Mouse (Mus musculus) layer of hippocampus, adult 9-10 months (tissue): ENCODE data around the gene Vstm4.

Experiments used
- DNase-seq: peaks from one replicate; pipeline ENCODE4 v3.0.0; 2022; ENCODE audit warnings: low spot score

Gene Vstm4

GRCm38 (mm10) chr14:32947512-32947911 is 91.0 kb downstream of the Vstm4 start:
- peak; percentile 30 for DNase-seq

DNA sequence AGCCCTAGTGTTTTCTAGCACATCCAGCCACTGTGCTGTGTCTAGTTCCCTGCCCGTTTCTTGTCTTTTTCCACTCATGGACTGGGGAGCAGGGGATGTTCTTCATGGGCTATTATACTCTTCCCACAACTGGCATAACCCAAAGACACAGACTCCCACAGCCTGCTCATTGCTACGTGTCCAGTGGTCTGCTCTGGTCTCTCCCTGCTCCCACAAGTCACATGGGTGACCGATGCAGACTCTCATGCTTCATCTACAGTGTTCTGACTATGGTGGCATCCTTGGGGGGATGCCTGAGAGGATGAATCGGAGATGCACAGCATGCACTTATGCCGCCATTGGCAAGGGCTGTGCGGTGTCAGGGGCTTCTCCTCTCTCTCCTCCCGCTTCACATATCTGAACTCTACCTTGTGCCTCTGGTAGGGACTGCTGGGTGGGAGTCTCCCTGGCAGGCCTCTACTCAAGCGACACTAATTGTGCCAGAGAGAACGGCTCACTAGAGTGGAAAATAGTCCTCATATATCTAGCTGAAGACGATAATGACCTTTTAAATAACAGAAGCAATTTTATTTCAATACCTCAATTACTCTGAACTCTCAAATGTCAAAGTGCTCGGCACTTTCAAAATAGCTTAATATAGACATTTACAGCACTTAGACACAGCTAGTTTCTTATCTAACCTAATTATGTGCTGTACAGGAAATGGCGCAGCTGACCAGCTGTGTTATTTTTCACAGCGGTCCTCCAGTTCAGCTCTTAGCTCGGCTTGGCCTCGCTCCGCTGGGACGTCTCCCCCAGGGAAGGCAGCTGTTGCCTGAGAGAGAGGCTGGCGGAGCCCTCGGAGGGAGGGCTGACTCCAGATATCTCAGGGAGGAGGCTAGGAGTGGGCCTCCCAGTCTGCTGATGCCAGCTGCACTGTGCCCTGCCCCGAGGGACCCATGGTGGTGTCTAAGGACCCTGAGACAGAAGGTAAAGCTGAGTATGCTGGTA is 94.1 kb downstream of the Vstm4 start:
- no peak for DNase-seq

GRCm38 (mm10) chr14:32956486-32956885 is 99.9 kb downstream of the Vstm4 start:
- DNase-seq: no peak

DNA sequence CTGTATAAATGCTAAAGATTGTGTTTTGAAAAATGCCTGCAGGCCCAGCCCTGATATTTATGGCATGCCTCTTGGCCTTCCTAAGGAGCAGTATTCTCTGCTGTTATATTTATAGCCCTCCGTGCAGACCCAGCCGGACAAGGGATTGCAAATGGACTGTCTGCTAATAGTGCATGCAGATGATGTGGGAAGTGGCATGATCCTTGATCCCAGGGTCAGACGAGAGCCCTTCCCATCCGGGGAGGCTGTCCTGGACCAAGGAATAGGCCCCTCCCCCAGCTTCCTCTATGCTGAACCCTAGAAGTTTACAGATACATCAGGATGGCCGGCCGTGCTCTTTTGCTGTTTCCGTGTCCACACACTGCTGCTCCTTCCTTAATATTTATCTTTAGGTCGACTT is 102.1 kb downstream of the Vstm4 start:
- no peak for DNase-seq

- peak; percentile 52 for DNase-seq
Observed at GRCm38 (mm10) chr14:32960481-32960880, 103.9 kb downstream of the Vstm4 start.

DNA sequence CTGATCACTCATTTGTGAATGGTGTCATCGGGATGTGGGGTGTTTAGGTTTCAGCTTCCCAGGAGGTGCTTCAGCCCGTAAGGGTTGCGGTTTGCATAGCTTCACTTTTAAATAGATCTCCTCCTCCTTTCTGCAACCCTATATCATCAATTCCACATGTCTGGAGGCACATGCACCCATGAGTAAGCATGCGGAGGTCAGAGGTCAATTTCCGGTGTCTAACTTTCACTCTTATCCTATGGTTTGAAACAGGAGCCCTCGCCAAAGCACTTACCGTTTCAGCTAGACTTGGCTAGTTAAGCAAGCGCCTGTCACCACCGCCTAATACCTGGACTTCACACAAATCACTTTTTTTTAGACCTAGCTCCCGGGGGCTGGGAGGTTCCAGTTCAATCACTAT is 108.2 kb downstream of the Vstm4 start:
- no peak for DNase-seq

DNA sequence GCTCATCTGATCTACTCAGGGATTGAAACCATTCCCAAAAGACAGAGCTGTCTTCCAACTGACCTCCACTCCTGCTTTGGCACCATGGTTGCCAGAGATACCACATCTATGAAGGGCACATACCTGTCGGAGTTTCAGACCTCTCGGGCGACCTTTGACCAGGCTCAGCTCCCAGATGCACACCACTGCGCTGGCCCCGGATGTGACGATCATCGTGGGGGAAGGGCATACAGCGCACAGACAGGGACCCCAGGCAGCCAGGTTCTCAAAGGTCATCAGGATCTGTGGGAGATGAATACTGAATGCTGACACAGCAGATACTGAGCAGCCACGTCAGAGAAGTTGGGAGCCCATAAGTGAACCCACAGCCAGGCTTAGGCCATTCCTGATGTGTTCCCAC is 114.1 kb downstream of the Vstm4 start:
- no peak for DNase-seq

DNA sequence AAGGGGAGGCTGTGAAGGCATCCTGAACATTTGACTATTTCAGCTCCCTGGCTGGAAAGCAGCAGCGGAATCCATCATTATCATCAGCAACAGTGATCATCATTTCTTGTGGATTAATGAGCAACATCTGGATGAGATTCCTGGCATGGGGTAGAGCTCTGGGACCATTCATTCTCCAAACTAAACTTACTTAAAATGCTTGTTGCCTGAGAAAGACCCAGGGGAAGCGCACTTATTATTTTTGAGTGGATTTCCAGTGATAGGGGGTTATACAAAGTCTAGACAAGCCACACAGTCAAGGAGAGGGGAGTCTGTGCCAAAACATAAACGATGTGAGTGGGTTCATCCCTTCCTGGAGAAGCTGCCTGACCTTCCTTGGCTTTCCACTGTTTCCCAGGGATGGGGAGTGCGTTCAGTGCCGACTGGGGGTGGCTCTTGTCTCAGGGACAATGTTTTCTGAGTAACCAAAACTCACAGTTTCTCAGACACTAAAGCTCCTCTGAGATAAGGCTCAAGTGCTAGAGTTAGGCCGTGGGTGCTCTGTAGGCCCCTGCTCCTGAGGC is 127.7 kb downstream of the Vstm4 start:
- no peak for DNase-seq

GRCm38 (mm10) chr14:32986659-32987058 is 130.1 kb downstream of the Vstm4 start:
- DNase-seq: no peak
